In the genomic region with DNA sequence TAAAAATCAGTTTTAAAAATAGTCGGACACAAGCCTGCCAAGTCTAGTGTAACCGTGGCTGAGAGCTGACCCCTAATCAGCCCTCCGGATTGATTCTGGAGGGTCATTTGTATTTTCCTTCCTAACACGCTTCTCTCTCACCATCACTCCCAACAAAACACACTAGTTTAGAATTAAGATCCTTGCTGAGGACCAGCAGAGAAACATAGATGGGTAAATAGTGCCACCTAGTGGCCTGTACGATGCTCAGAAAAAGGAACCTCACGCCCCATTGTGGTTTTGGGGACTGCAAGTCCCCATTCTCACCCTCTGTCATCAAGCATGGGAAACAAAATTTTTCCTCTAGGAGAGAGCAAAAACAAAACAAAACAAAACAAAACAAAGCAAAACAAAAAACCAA, we compare ENCODE assay signal across 8 mouse cellular contexts.
DNase-seq lines count a peak whose midpoint lies in the region; ATAC-seq and TF ChIP-seq lines count a peak whose summit lies in the region.

No protein-coding gene starts in this region.

- intact Hi-C loops in heart, adult 2 months (cut with DNase I), result loop anchor here (1.0 to 10.0 kb wide), 5 partner anchors 377 to 1657 kb away; no protein-coding TSS in a partner anchor
- intact Hi-C loops in left cerebral cortex, adult 2 months (cut with DNase I), result loop anchor here (1.0 to 10.0 kb wide), 8 partner anchors 140 to 1627 kb away; partner anchors contain the start of gene Dnajc19

- no peaks in the 10 kb centered on the region for H3K9me3 ChIP-seq in embryonic facial prominence, embryonic 14.5 days (ENCODE audit: control insufficient read depth, low read length)
- H3K9me3 ChIP-seq in midbrain, postnatal 0 days (ENCODE audit: low read length), result no peaks in the 10 kb centered on the region

- no peak overlapping the region for H3K9ac ChIP-seq in heart, adult 2 months (ENCODE audit: low read depth, low read length)
- H3K9ac ChIP-seq in embryonic facial prominence, embryonic 14.5 days (ENCODE audit: low read depth, low read length), result no peak overlapping the region
- H3K9ac ChIP-seq in midbrain, postnatal 0 days (replicated peaks; ENCODE audit: low read length, poor library complexity, severe bottlenecking), result no peak overlapping the region; the same call in 1 of the 2 replicates

- H3K36me3 ChIP-seq in heart, adult 2 months (ENCODE audit: control insufficient read depth, insufficient read depth, low read length), result no peaks in the 10 kb centered on the region
- no peaks in the 10 kb centered on the region for H3K36me3 ChIP-seq in embryonic facial prominence, embryonic 14.5 days (ENCODE audit: control insufficient read depth, insufficient read depth, low read length)
- H3K36me3 ChIP-seq in midbrain, postnatal 0 days (ENCODE audit: insufficient read depth, low read length), result no peaks in the 10 kb centered on the region

- H3K27me3 ChIP-seq in heart, adult 2 months (ENCODE audit: control insufficient read depth, insufficient read depth, low read length), result no peaks in the 10 kb centered on the region
- H3K27me3 ChIP-seq in embryonic facial prominence, embryonic 14.5 days (replicated peaks; ENCODE audit: control insufficient read depth, insufficient read depth, low read length), result peaks cover 14% of the 10 kb centered on the region
- no peaks in the 10 kb centered on the region for H3K27me3 ChIP-seq in midbrain, postnatal 0 days (ENCODE audit: insufficient read depth, low read length)

- H3K27ac ChIP-seq in heart, adult 2 months, result no peak overlapping the region
- no peak overlapping the region for H3K27ac ChIP-seq in bone marrow, adult 2 months (ENCODE audit: control insufficient read depth, insufficient read depth, low read depth, low read length, poor library complexity)
- H3K27ac ChIP-seq in embryonic facial prominence, embryonic 14.5 days (replicated peaks; ENCODE audit: low read depth, low read length), result no peak overlapping the region
- no peak overlapping the region for H3K27ac ChIP-seq in left cerebral cortex, adult 2 months
- H3K27ac ChIP-seq in midbrain, postnatal 0 days (ENCODE audit: low read depth, low read length), result 0 out of 2 replicates have a peak overlapping the region, but pooled peaks have one; percentile 38

- H3K4me1 ChIP-seq in heart, adult 2 months (ENCODE audit: control insufficient read depth, insufficient read depth, low read length), result no peaks in the 10 kb centered on the region
- no peaks in the 10 kb centered on the region for H3K4me1 ChIP-seq in bone marrow, adult 2 months (ENCODE audit: control insufficient read depth, insufficient read depth, low read length)
- no peaks in the 10 kb centered on the region for H3K4me1 ChIP-seq in embryonic facial prominence, embryonic 14.5 days (ENCODE audit: control insufficient read depth, insufficient read depth, low read length)
- 0 out of 2 replicates have a peak, but pooled peaks cover 3% of the 10 kb centered on the region for H3K4me1 ChIP-seq in midbrain, postnatal 0 days (ENCODE audit: insufficient read depth, low read length)

- no peak for TF ChIP-seq POLR2A in heart, adult 2 months (IDR thresholded peaks at IDR 0.05; ENCODE audit: insufficient read depth, low read depth, low read length)
- no peak for TF ChIP-seq POLR2A in bone marrow, adult 2 months (IDR thresholded peaks at IDR 0.05; ENCODE audit: borderline replicate concordance, control insufficient read depth, low read depth, low read length)

- no peaks in the 10 kb centered on the region for H3K79me2 ChIP-seq in heart, adult 2 months (replicated peaks; ENCODE audit: control insufficient read depth, insufficient read depth, low read length)

- ATAC-seq in embryonic facial prominence, embryonic 14.5 days (ENCODE audit: low read depth), result peak; percentile 60; the same call in 1 of the 2 replicates
- ATAC-seq in midbrain, postnatal 0 days (ENCODE audit: low FRiP score), result peak; percentile 69

- H3K4me3 ChIP-seq in heart, adult 2 months, result no peak overlapping the region
- H3K4me3 ChIP-seq in bone marrow, adult 2 months (replicated peaks; ENCODE audit: control insufficient read depth, low read depth, low read length), result no peak overlapping the region
- H3K4me3 ChIP-seq in embryonic facial prominence, embryonic 14.5 days (ENCODE audit: low read depth, low read length), result no peak overlapping the region
- peak overlapping the region; percentile 38 for H3K4me3 ChIP-seq in left cerebral cortex, adult 2 months
- H3K4me3 ChIP-seq in midbrain, postnatal 0 days (ENCODE audit: low read depth, low read length), result peak overlapping the region; percentile 17

- TF ChIP-seq CTCF in heart, adult 2 months (IDR thresholded peaks at IDR 0.05), result peak; percentile 81
- peak; percentile 35; the same call in 1 of the 2 replicates for TF ChIP-seq CTCF in bone marrow, adult 2 months (IDR thresholded peaks at IDR 0.05; ENCODE audit: control insufficient read depth, insufficient read depth, low read length)
- TF ChIP-seq CTCF in left cerebral cortex, adult 2 months (IDR thresholded peaks at IDR 0.05), result peak; percentile 79
- peak; percentile 89 for TF ChIP-seq CTCF in midbrain, postnatal 0 days (IDR thresholded peaks at IDR 0.05)

- peak overlapping the region; percentile 28; the same call in 1 of the 2 replicates for H3K4me2 ChIP-seq in embryonic facial prominence, embryonic 14.5 days (ENCODE audit: low read depth, low read length)
- peak overlapping the region; percentile 46 for H3K4me2 ChIP-seq in midbrain, postnatal 0 days (ENCODE audit: low read depth, low read length, poor library complexity, severe bottlenecking)

- peak in 1 of 2 experiments; percentile 18 for DNase-seq in heart, adult 2 months
- DNase-seq in heart, adult 11 months, result no peak
- peak; percentile 79 for DNase-seq in embryonic facial prominence, embryonic 14.5 days (ENCODE audit: low spot score)
- DNase-seq in heart, postnatal 4 days, result peak; percentile 65
- DNase-seq in left cerebral cortex, adult 2 months (ENCODE audit: extremely low spot score in 1 of 2, low spot score in 2 of 2), result peak; percentile 69 to 77
- DNase-seq in midbrain, postnatal 0 days (ENCODE audit: low spot score), result peak; percentile 88
- peak; percentile 6 to 52 for DNase-seq in thymus, postnatal 10 days (ENCODE audit: low spot score in 2 of 2)

- WGBS in heart, adult 2 months, result 7% methylated on average over 6 of the region's 6 CpGs
- WGBS in bone marrow, adult 2 months, result 11% methylated on average over 6 of the region's 6 CpGs
- 3% methylated on average over 6 of the region's 6 CpGs for WGBS in embryonic facial prominence, embryonic 14.5 days
- 3% methylated on average over 6 of the region's 6 CpGs for WGBS in midbrain, postnatal 0 days

- TF ChIP-seq EP300 in heart, adult 2 months (IDR thresholded peaks at IDR 0.05; ENCODE audit: insufficient read depth, low read depth, low read length), result no peak

Comparison
In these comparisons a context has a peak if more than half of its experiments do, and no peak if none do; other contexts are left out.
1. H3K4me3 ChIP-seq: peak in left cerebral cortex, adult 2 months (single experiment) and midbrain, postnatal 0 days (single experiment); none in heart, adult 2 months (single experiment), bone marrow, adult 2 months (single experiment) and embryonic facial prominence, embryonic 14.5 days (single experiment).
2. CTCF ChIP-seq: peak in every context shown above with its lines; median percentile 89 in midbrain, postnatal 0 days; 81 in heart, adult 2 months; 79 in left cerebral cortex, adult 2 months; 35 in bone marrow, adult 2 months.